Mouse (Mus musculus) intestine, embryonic 15.5 days (tissue): ENCODE measurements around the gene Btbd1. TPM values are rescaled to one million over a fixed set of nuclear protein-coding genes. Genes with fewer than 3 reads are reported as not detected.

Source experiments
- ATAC-seq: fragments of 200-750 bp; cut with Nextera tagmentation; 2 replicates; pipeline ENCODE4 v1.8.0; 2017; ENCODE audit warnings: moderate TSS enrichment, moderate library complexity
- H3K27ac ChIP-seq: fragments of 300-500 bp; sonication (generic); 2 replicates; pipeline ENCODE4 v1.5.1; 2015; ENCODE audit warnings: mild to moderate bottlenecking, inconsistent platforms
- H3K27me3 ChIP-seq: fragments of 300-500 bp; sonication (generic); replicated peaks from 2 replicates; pipeline ENCODE4 v1.6.1; 2015; ENCODE audit warnings: inconsistent platforms
- H3K36me3 ChIP-seq: fragments of 300-500 bp; sonication (generic); 2 replicates; pipeline ENCODE4 v1.6.1; 2015; ENCODE audit warnings: inconsistent platforms
- H3K4me1 ChIP-seq: fragments of 300-500 bp; sonication (generic); replicated peaks from 2 replicates; pipeline ENCODE4 v1.6.1; 2015; ENCODE audit warnings: inconsistent platforms
- H3K4me2 ChIP-seq: fragments of 300-500 bp; sonication (generic); replicated peaks from 2 replicates; pipeline ENCODE4 v1.6.1; 2015; ENCODE audit warnings: mild to moderate bottlenecking, inconsistent platforms
- H3K4me3 ChIP-seq: fragments of 300-500 bp; sonication (generic); replicated peaks from 2 replicates; pipeline ENCODE4 v1.5.1; 2015; ENCODE audit warnings: inconsistent platforms
- H3K9ac ChIP-seq: fragments of 300-500 bp; sonication (generic); 2 replicates; pipeline ENCODE4 v1.6.1; 2015; ENCODE audit warnings: inconsistent platforms
- H3K9me3 ChIP-seq: fragments of 300-500 bp; sonication (generic); 2 replicates; pipeline ENCODE4 v1.6.1; 2016; ENCODE audit warnings: inconsistent platforms
- WGBS: fragments of 180-500 bp; shearing (Covaris S2); methylation state at CpG from one replicate; pipeline ENCODE4 v1.1.7; 2015; 5-methylcytosine and 5-hydroxymethylcytosine counted together
- polyA plus RNA-seq: library from polyadenylated mRNA; unstranded; fragments of >200 nt; fragmentation: Nextera tagmentation; extraction: Ambion mirVana; gene quantifications from 2 replicates; pipeline ENCODE4 v1.2.1, GENCODE M21; 2015

The Btbd1 gene
- polyA plus RNA-seq, 1 experiment from 2014 or later, result 60.0 TPM

DNA sequence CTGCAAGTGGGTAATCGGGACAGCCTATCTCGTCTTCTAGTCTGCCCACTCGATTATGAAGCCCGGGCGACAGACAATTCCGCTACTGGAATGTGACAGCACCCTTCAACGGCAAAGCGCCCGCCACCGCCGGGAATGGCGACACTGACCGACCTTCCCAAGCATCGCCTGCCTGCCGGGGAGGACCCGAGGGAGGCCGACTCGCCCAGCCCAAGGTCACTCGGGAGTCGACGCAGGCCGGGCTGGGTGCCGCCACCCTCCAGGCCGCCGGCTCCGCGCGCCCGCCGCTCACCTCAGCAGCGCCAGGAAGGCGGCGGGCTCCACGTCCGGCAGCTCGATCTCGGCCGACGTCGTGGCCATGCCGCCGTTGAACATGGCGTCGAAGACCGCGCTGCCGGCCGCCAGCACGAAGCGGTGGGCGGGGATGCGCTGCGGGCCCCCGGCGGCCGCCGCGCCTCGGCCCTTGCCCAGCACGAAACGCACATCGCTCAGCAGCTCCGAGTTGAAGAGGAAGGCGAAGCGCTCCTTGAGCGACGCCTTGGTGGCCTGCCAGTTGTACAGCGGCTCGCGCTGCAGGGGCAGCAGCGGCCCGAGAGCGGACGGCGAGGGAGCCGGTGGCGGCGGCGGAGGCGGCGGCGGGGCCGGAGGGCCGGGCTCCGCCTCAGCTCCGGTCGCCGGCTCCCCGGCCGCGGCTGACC is 401 bp downstream of the Btbd1 start:
- peak overlapping the region; percentile 81 for H3K4me2 ChIP-seq
- peak; percentile 76 for ATAC-seq
- H3K9me3 ChIP-seq, result no peaks in the 10 kb centered on the region
- H3K4me1 ChIP-seq, result peaks cover 28% of the 10 kb centered on the region
- no peaks in the 10 kb centered on the region for H3K36me3 ChIP-seq
- H3K4me3 ChIP-seq, result peak overlapping the region; percentile 80
- peak overlapping the region; percentile 94 for H3K9ac ChIP-seq
- H3K27me3 ChIP-seq, result no peaks in the 10 kb centered on the region
- H3K27ac ChIP-seq, result peak overlapping the region; percentile 98
- WGBS, result under 1% methylated on average over 90 of the region's 91 CpGs

DNA sequence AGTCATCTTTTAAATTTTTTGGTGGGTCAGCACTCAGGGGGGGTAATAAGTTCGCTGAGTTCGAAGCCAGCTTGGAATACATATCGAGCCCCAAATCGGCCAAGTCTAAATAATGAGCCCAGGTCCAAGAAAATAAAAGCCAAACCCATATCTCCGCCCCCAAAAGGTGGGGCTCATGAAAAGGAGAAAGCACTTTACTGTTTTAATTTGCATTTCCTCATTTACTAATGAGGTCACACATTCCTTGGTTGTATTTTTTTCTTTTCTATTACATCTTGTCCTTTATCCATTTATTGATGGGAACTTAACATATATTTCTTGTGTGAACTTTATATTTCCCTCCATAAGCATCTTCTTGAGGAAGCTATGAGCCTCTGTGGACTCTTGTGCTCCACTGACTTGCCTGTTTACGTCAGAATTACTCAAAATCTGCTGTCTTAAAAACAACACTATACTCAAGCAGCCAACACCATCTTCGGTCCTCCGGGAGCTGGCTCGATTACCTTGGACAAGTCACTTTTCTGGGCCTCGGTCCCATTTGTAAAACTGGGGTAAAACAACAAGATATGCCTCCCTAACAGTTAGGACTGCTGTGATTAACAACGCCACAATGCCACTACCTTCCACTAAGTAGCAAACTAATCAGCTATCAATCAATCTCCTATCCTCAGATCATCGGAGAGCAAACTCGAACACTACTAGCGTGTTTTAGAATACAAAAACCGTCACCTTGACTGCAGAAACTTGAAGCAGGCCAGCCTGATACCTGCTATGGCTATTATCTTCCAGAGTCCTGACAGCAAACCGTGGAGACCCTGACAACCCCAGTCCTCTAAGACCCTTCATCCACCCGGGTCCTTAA is 1.2 kb downstream of the Btbd1 start:
- H3K9ac ChIP-seq, result peak overlapping the region; percentile 94
- WGBS, result 26% methylated on average over 17 of the region's 17 CpGs
- no peaks in the 10 kb centered on the region for H3K36me3 ChIP-seq
- ATAC-seq, result no peak
- H3K4me2 ChIP-seq, result peak overlapping the region; percentile 81
- H3K27ac ChIP-seq, result peak overlapping the region; percentile 98
- peaks cover 28% of the 10 kb centered on the region for H3K4me1 ChIP-seq
- H3K9me3 ChIP-seq, result no peaks in the 10 kb centered on the region
- H3K27me3 ChIP-seq, result no peaks in the 10 kb centered on the region
- peak overlapping the region; percentile 80 for H3K4me3 ChIP-seq

DNA sequence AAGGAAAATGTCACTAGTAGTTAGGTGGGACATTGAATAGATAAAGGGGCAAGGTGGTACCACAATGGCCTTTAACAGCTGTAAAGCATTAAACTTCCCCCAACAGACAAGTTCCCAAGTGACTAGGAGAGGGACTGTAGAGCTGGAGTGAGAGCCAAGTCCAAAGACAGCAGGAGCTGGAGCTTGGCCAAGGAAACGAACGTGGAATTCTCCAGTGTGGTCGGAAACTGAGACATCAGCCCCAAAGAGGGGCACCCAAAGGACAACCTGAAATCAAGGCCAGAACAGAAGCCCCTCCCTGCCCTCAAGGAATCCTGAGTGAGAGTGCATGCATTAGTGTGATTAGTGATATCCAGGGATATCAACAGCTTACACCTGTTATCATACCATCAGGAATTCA is 3.9 kb downstream of the Btbd1 start:
- 11% methylated on average over 3 of the region's 3 CpGs for WGBS

GRCm38 (mm10) chr7:81824906-81825305 is 4.3 kb downstream of the Btbd1 start:
- Histone ChIP-seq H3K27me3 (no peaks in the 10 kb centered on the region), H3K9me3 (no peaks in the 10 kb centered on the region), H3K4me1 (peaks cover 26% of the 10 kb centered on the region), H3K4me3 (no peak overlapping the region), H3K4me2 (no peak overlapping the region), H3K36me3 (no peaks in the 10 kb centered on the region), H3K27ac (no peak overlapping the region), H3K9ac (no peak overlapping the region)
- WGBS, result 59% methylated on average over 3 of the region's 3 CpGs
- ATAC-seq, result no peak

More for the DNA sequence above, 3.9 kb downstream of the Btbd1 start:
- no peak overlapping the region for H3K27ac ChIP-seq
- H3K4me3 ChIP-seq, result no peak overlapping the region
- H3K4me1 ChIP-seq, result peaks cover 28% of the 10 kb centered on the region
- no peaks in the 10 kb centered on the region for H3K27me3 ChIP-seq
- 0 out of 2 replicates have a peak overlapping the region, but pooled peaks have one; percentile 0 for H3K9ac ChIP-seq
- ATAC-seq, result no peak
- H3K4me2 ChIP-seq, result 0 out of 2 replicates have a peak overlapping the region, but pooled peaks have one; percentile 9
- H3K36me3 ChIP-seq, result no peaks in the 10 kb centered on the region
- H3K9me3 ChIP-seq, result no peaks in the 10 kb centered on the region

GRCm38 (mm10) chr7:81806067-81806466 is 23.2 kb downstream of the Btbd1 start:
- 75% methylated on average over 5 of the region's 5 CpGs for WGBS
- H3K4me1 ChIP-seq, result no peaks in the 10 kb centered on the region

GRCm38 (mm10) chr7:81789095-81789757 is 40.0 kb downstream of the Btbd1 start, which contains the start of gene 3110040N11Rik:
Gene 3110040N11Rik (minus strand): TSS chr7:81789478.
- under 1% methylated on average over 38 of the region's 38 CpGs for WGBS
- peak within 1 kb of the TSS; percentile 99 for H3K27ac ChIP-seq
- peak within 1 kb of the TSS; percentile 82 for H3K4me2 ChIP-seq
- H3K9me3 ChIP-seq, result no peaks in the 10 kb centered on the region
- peak; percentile 97 for ATAC-seq
- peaks cover 3% of the 10 kb centered on the region; the same call in 1 of the 2 replicates for H3K36me3 ChIP-seq
- H3K4me1 ChIP-seq, result 0 out of 2 replicates have a peak, but pooled peaks cover 6% of the 10 kb centered on the region
- peak within 1 kb of the TSS; percentile 74 for H3K4me3 ChIP-seq
- H3K27me3 ChIP-seq, result no peaks in the 10 kb centered on the region
- H3K9ac ChIP-seq, result peak within 1 kb of the TSS; percentile 81

More at GRCm38 (mm10) chr7:81806067-81806466, 23.2 kb downstream of the Btbd1 start:
- ATAC-seq, result no peak
- H3K4me3 ChIP-seq, result no peak overlapping the region
- H3K9ac ChIP-seq, result no peak overlapping the region
- H3K36me3 ChIP-seq, result no peaks in the 10 kb centered on the region
- H3K27ac ChIP-seq, result no peak overlapping the region
- no peak overlapping the region for H3K4me2 ChIP-seq
- no peaks in the 10 kb centered on the region for H3K27me3 ChIP-seq
- no peaks in the 10 kb centered on the region for H3K9me3 ChIP-seq

DNA sequence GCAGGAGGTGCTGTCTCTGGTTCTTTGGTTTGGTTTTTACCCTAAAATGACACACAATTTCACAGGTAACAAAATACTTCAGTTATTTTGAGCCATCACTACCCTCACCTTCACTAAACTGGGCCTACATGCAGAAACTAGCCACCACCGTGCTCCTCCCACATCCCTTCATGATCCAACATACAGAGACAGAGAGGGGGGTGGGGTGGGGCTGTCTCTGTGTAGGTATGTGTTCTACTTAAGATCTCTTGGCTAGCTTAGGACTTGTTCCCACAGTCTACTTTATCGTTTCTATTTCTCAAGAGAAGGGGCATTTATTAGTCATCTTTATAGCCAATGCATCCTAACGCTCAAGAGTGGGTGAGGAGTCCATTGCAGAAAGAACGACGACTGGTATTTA is 40.7 kb downstream of the Btbd1 start:
- Histone ChIP-seq H3K4me3 (peak overlapping the region; percentile 74), H3K27me3 (no peaks in the 10 kb centered on the region), H3K36me3 (no peaks in the 10 kb centered on the region), H3K27ac (peak overlapping the region; percentile 99), H3K4me2 (peak overlapping the region; percentile 82), H3K4me1 (0 out of 2 replicates have a peak, but pooled peaks cover 6% of the 10 kb centered on the region), H3K9me3 (no peaks in the 10 kb centered on the region), H3K9ac (peak overlapping the region; percentile 81)
- WGBS, result 4% methylated on average over 5 of the region's 5 CpGs
- peak; percentile 46 for ATAC-seq

DNA sequence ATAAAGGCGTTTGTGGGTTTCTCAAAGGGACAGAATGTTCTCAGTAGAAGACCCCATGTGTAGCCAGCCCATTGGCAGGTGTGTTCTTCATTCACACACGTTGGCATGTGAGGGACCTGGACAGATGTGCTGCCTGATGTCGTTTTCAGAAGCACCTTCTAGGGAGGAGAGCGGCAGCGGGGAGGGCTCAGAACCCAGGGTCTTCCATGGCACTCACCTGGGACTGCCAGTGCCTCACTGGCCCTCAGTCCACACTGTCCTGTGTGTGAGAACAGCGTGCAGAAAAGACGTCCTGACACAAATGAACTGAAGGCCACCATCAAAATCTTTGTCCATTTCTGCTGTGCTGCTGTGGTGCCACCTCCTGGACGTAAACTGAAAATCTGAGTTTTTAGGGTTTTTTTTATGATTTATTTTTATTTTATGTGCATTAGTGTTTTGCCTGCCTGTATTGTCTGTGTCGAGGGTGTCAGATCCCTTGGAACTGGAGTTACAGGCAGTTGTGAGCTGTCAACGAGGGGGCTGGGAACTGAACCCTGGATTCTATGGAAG is 51.5 kb downstream of the Btbd1 start:
- H3K27ac ChIP-seq, result no peak overlapping the region
- H3K4me1 ChIP-seq, result no peaks in the 10 kb centered on the region; the same call in 1 of the 2 replicates
- 66% methylated on average over 10 of the region's 10 CpGs for WGBS
- H3K4me3 ChIP-seq, result no peak overlapping the region
- peaks cover 17% of the 10 kb centered on the region for H3K36me3 ChIP-seq
- H3K27me3 ChIP-seq, result no peaks in the 10 kb centered on the region
- no peak for ATAC-seq
- no peak overlapping the region for H3K4me2 ChIP-seq
- H3K9ac ChIP-seq, result no peak overlapping the region
- no peaks in the 10 kb centered on the region for H3K9me3 ChIP-seq

DNA sequence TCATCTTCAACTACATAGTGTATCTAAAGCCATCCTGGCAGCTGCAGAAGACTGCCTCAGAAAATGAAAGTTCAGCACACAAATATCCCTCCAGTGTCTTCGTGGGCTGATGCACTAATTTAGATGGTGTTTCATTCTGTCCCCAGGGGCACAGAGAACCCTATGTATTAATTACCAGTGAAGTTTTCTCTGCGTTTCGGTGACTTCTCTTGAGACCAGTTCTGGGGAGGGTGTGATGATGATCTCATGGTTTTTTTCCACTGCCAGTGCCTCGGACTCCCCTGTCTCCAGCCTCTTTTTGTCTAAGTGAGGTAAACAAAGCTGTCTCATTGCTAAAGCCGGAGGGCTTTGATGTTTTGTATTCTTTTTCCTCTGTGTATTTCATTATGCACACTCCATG is 53.9 kb downstream of the Btbd1 start:
- Histone ChIP-seq H3K4me1 (no peaks in the 10 kb centered on the region; the same call in 1 of the 2 replicates), H3K4me2 (no peak overlapping the region), H3K27ac (no peak overlapping the region), H3K4me3 (no peak overlapping the region), H3K27me3 (no peaks in the 10 kb centered on the region), H3K9ac (no peak overlapping the region), H3K36me3 (peaks cover 5% of the 10 kb centered on the region), H3K9me3 (no peaks in the 10 kb centered on the region)
- 81% methylated on average over 5 of the region's 5 CpGs for WGBS
- ATAC-seq, result no peak

GRCm38 (mm10) chr7:81772786-81773539 is 56.3 kb downstream of the Btbd1 start:
- peak; percentile 71 for ATAC-seq
- WGBS, result 75% methylated on average over 10 of the region's 10 CpGs
- no peak overlapping the region for H3K4me3 ChIP-seq
- no peaks in the 10 kb centered on the region for H3K36me3 ChIP-seq
- H3K9ac ChIP-seq, result no peak overlapping the region
- no peak overlapping the region for H3K27ac ChIP-seq
- no peak overlapping the region for H3K4me2 ChIP-seq
- H3K9me3 ChIP-seq, result no peaks in the 10 kb centered on the region
- H3K27me3 ChIP-seq, result no peaks in the 10 kb centered on the region
- no peaks in the 10 kb centered on the region; the same call in 1 of the 2 replicates for H3K4me1 ChIP-seq

GRCm38 (mm10) chr7:81763110-81763845 is 66.0 kb downstream of the Btbd1 start:
- Histone ChIP-seq H3K9me3 (no peaks in the 10 kb centered on the region), H3K36me3 (no peaks in the 10 kb centered on the region), H3K9ac (peak overlapping the region; percentile 82), H3K27me3 (no peaks in the 10 kb centered on the region), H3K4me3 (peak overlapping the region; percentile 70), H3K4me2 (peak overlapping the region; percentile 89), H3K27ac (peak overlapping the region; percentile 62), H3K4me1 (no peaks in the 10 kb centered on the region)
- 1% methylated on average over 60 of the region's 60 CpGs for WGBS
- peak; percentile 75 for ATAC-seq
